Mouse (Mus musculus) Patski (cell line): Measurements from ENCODE around the gene Efcab9. TPM values are rescaled to one million over a fixed set of nuclear protein-coding genes. Genes with fewer than 3 reads are reported as not detected.
A peak's percentile ranks its signal among the peaks of the same experiment; 100 is the strongest.
"Not testable (repeated sequence)": the region's sequence is repeated elsewhere in the genome, so short reads cannot be mapped to it uniquely, and the experiment has no call there.

ENCODE experiments used
- ATAC-seq: fragments of 100-300 bp; one replicate; pipeline ENCODE4 v1.8.0; 2021
- CTCF ChIA-PET: fragments of 350-600 bp; sonication (Branson Sonifier 250); formaldehyde crosslinking; loops from one replicate; lab custom pipeline; 2022; ENCODE audit warnings: inconsistent platforms; lab: Charles Lee
- POLR2A ChIA-PET: fragments of 350-600 bp; sonication (Branson Sonifier 250); formaldehyde crosslinking; loops from one replicate; lab custom pipeline; 2022; ENCODE audit warnings: antibody characterized with exemption, inconsistent platforms; lab: Charles Lee
- DNase-seq: peaks from one replicate; pipeline ENCODE4 v3.0.0-alpha.2; 2011; ENCODE audit warnings: low read depth, low spot score
- H3K27me3 ChIP-seq: fragments of 371-371 bp; one replicate; pipeline ENCODE4 v1.5.1; 2021
- CTCF ChIP-seq: fragments of 100-300 bp; IDR thresholded peaks from one replicate; pipeline ENCODE4 v1.5.1; 2021
- in situ Hi-C: fragments of 300-500 bp; cut with MboI; formaldehyde crosslinking; loops from 3 replicates; pipeline ENCODE4 v1.11.1; 2018; ENCODE audit warnings: low pct_unique_long_range_greater_than_20kb, mixed read lengths
- polyA plus RNA-seq: library from polyadenylated mRNA; unstranded; gene quantifications from one replicate; pipeline ENCODE4 v1.2.3, GENCODE M21; 2021

The Efcab9 gene
- polyA plus RNA-seq, 1 experiment from 2014 or later = 1.9 TPM

- no peak for TF ChIP-seq CTCF
- ChIA-PET POLR2A (interaction anchor here (0.6 to 1.1 kb wide), 2 partner anchors 9 to 45 kb away, joined by 3 to 4 read pairs; partner anchors contain the start of gene Stk10), CTCF (interaction anchor here (2.0 kb wide), 1 partner anchor 11 kb away, joined by 4 read pairs; no protein-coding TSS in a partner anchor)
- in situ Hi-C loops = no loop called here
- ATAC-seq = no peak
- H3K27me3 ChIP-seq = no peaks in the 10 kb centered on the region
- no peak for DNase-seq
These were observed 7.6 kb downstream of the Efcab9 start for GRCm38 (mm10) chr11:32524122-32524920.

DNA sequence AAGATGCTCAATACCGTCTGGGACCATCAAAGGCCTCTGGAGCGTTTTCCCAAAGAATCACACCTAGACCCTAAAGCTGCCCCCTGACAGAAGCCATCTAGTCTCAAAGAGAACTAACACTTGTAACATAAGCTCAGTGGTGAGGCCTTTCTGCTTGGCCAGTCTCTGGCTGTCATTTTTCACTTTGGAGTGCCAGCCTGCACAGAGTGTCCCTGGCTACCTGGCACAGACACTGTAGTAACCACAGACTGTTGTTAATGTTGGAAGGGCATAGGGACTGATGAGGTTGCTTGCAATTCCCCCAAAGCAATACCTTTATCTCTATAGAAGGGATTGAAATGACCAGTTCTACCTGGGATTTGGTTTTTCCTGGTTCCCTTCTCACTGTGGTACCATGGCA is 10.6 kb downstream of the Efcab9 start:
- in situ Hi-C loops = no loop called here
- no peaks in the 10 kb centered on the region for H3K27me3 ChIP-seq
- ChIA-PET CTCF (interaction anchor here (1.2 kb wide), 2 partner anchors 70 to 71 kb away, joined by 3 read pairs; no protein-coding TSS in a partner anchor), POLR2A (no interaction called here)
- DNase-seq = no peak
- no peak for TF ChIP-seq CTCF
- no peak for ATAC-seq

- ChIA-PET CTCF (no interaction called here), POLR2A (no interaction called here)
- in situ Hi-C loops = no loop called here
These were observed 12.5 kb downstream of the Efcab9 start for GRCm38 (mm10) chr11:32519354-32519753.

GRCm38 (mm10) chr11:32518770-32519169 is 13.1 kb downstream of the Efcab9 start:
- no peak for TF ChIP-seq CTCF
- no peaks in the 10 kb centered on the region for H3K27me3 ChIP-seq
- ChIA-PET CTCF (no interaction called here), POLR2A (no interaction called here)
- no peak for ATAC-seq
- in situ Hi-C loops = no loop called here
- no peak for DNase-seq

More at GRCm38 (mm10) chr11:32519354-32519753, 12.5 kb downstream of the Efcab9 start:
- DNase-seq (no peak), ATAC-seq (no peak)
- H3K27me3 ChIP-seq = no peaks in the 10 kb centered on the region
- TF ChIP-seq CTCF = no peak

- ChIA-PET POLR2A (interaction anchor here (0.9 kb wide), 1 partner anchor 15 kb away, joined by 3 read pairs; no protein-coding TSS in a partner anchor), CTCF (interaction anchor here (1.5 kb wide), 1 partner anchor 9 kb away, joined by 5 read pairs; no protein-coding TSS in a partner anchor)
- TF ChIP-seq CTCF = no peak
- ATAC-seq = no peak
- DNase-seq = no peak
- in situ Hi-C loops = no loop called here
- no peaks in the 10 kb centered on the region for H3K27me3 ChIP-seq
These were observed 14.8 kb downstream of the Efcab9 start for GRCm38 (mm10) chr11:32516916-32517712.

DNA sequence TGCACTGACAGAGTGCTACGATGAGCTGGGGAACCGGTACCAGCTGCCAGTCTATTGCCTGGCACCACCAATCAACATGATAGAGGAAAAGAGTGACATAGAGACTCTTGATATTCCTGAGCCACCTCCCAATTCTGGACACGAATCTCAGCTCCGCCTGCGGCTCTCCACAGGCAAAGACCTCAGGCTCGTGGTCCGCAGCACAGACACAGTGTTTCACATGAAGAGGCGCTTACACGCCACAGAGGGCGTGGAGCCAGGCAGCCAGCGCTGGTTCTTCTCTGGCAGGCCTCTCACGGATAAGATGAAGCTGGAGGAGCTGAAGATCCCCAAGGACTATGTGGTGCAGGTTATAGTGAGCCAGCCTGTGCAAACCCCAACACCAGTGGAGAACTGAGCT is 15.8 kb downstream of the Efcab9 start:
- POLR2A ChIA-PET = no interaction called here
- DNase-seq = no peak
- H3K27me3 ChIP-seq = no peaks in the 10 kb centered on the region
- TF ChIP-seq CTCF = no peak
- CTCF ChIA-PET = no interaction called here
- ATAC-seq = no peak
- in situ Hi-C loops = no loop called here

DNA sequence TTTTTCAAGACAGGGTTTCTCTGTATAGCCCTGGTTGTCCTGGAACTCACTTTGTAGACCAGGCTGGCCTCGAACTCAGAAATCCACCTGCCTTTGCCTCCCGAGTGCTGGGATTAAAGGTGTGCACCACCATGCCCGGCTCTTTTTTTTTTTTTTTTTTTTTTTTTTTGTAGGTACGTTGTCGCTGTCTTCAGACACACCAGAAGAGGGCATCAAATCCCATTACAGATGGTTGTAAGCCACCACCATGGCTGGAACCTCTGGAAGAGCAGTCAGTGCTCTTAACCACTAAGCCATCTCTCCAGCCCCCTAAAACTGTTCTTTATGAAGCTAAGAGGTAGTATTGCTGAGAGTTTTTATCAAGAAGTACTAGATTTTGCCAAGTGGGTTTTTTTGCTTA is 17.0 kb downstream of the Efcab9 start:
- in situ Hi-C loops, POLR2A ChIA-PET, DNase-seq, CTCF ChIA-PET, ATAC-seq, H3K27me3 ChIP-seq: not testable (repeated sequence)
- TF ChIP-seq CTCF = peak; percentile 16

GRCm38 (mm10) chr11:32510930-32511329 is 21.0 kb downstream of the Efcab9 start:
- CTCF ChIA-PET = interaction anchor here (0.9 kb wide), 1 partner anchor 12 kb away, joined by 4 read pairs; no protein-coding TSS in a partner anchor
- POLR2A ChIA-PET = no interaction called here
- H3K27me3 ChIP-seq = no peaks in the 10 kb centered on the region
- no peak for ATAC-seq
- peak; percentile 25 for TF ChIP-seq CTCF
- DNase-seq = no peak
- in situ Hi-C loops = no loop called here

DNA sequence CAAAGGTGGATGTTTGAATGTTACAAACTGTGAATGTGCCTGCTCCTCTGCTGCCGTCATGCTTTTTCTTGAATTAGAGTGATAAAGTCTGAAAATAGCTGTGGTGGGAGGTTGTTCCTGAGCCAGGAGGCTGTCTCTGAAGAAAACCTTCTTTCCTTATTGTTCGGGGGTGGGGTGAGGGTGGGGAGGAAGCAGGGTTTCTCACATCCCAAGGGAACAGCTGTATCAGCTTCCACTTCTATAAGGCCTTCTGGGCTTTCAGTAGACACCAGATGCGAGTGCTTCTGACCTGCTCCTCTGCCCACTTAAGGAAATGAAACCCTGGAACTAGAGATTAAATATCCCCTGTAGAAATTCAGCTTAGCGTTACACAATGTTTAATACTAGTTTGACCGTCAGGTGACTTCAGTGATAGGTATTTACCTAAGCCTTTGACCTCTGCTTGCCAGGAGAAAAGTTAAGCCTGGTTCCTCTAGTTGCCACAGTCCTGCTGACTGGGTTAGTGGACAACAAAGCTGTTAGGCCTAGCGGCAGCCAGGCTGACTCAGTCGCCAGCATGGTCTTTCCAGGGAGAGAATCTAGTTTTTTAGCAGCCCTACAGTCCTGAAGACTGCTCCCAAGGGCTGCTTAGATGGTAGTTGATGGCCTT is 26.7 kb downstream of the Efcab9 start:
- no peak for TF ChIP-seq CTCF
- in situ Hi-C loops = no loop called here
- H3K27me3 ChIP-seq = no peaks in the 10 kb centered on the region
- POLR2A ChIA-PET = no interaction called here
- ATAC-seq (no peak), DNase-seq (no peak)
- CTCF ChIA-PET = interaction anchor here (1.2 kb wide), 1 partner anchor 28 kb away, joined by 3 read pairs; no protein-coding TSS in a partner anchor

GRCm38 (mm10) chr11:32503711-32504110 is 28.2 kb downstream of the Efcab9 start:
- in situ Hi-C loops = no loop called here
- ChIA-PET CTCF (no interaction called here), POLR2A (no interaction called here)
- no peak for TF ChIP-seq CTCF
- DNase-seq (no peak), ATAC-seq (no peak)
- no peaks in the 10 kb centered on the region for H3K27me3 ChIP-seq
